Mouse (Mus musculus): Measurements from ENCODE around the gene Sowahc. TPM values are rescaled to one million over a fixed set of nuclear protein-coding genes. Genes with fewer than 3 reads are reported as not detected.

Gene Sowahc
- polyA plus RNA-seq, 1 experiment from 2014 or later, result 11.4 TPM

- no peaks in the 10 kb centered on the region for H3K9me3 ChIP-seq
- no peak overlapping the region for H3K4me2 ChIP-seq
- no peak overlapping the region for H3K4me3 ChIP-seq
- H3K36me3 ChIP-seq, result no peaks in the 10 kb centered on the region
- WGBS, result 91% methylated on average over 2 of the region's 2 CpGs
- H3K4me1 ChIP-seq, result no peaks in the 10 kb centered on the region
- no peak overlapping the region for H3K9ac ChIP-seq
- H3K27ac ChIP-seq, result no peak overlapping the region
- ATAC-seq (ENCODE audit: borderline replicate concordance, extremely low read depth, low FRiP score, low TSS enrichment), result no peak
- H3K27me3 ChIP-seq, result no peaks in the 10 kb centered on the region
Measured at GRCm38 (mm10) chr10:59256533-59256932, 34.8 kb downstream of the Sowahc start.

DNA sequence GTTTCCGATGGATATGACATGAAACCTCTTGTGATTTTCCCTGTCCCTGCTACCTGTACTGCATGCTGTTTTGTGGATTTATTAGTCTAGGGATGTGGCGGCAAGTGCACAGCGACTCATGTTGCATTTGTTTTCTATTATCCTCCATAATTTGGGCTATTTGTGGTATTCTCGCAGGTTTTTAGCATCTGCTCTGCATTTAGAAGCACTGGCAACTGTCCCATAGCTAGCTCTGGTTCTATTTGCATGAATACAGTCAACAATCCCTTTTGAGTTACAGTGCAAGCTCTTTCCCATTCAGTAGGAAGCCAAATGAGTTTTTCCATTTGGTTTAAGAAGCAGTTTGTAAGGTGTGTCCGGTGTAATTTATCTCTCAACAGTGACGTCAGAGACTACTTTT, 37.8 kb downstream of the Sowahc start:
- no peaks in the 10 kb centered on the region for H3K27me3 ChIP-seq
- no peak overlapping the region for H3K27ac ChIP-seq
- H3K4me3 ChIP-seq, result no peak overlapping the region
- 84% methylated on average over 6 of the region's 6 CpGs for WGBS
- H3K9ac ChIP-seq, result no peak overlapping the region
- peaks cover 16% of the 10 kb centered on the region for H3K4me1 ChIP-seq
- no peak overlapping the region for H3K4me2 ChIP-seq
- no peak for ATAC-seq (ENCODE audit: borderline replicate concordance, extremely low read depth, low FRiP score, low TSS enrichment)
- H3K36me3 ChIP-seq, result no peaks in the 10 kb centered on the region
- H3K9me3 ChIP-seq, result no peaks in the 10 kb centered on the region

DNA sequence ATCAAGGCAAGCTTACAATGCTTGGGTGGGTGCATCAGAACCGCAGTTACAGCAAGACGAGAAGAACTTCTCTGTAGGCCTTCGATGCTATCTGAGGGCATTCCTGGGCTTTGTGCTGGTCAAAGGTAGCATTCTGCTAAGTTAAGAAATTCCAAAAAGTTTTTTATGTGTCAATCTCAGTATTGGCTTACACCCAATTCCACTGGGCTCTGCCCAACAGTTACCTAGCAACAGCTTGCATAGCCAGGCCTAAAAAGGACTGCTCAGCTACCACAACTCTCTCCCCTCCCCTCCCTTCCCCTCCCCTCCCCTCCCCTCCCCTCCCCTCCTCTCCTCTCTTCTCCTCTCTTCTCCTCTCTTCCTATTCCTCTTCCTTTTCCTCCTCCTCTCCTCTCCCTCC, 39.9 kb downstream of the Sowahc start:
- ATAC-seq (ENCODE audit: borderline replicate concordance, extremely low read depth, low FRiP score, low TSS enrichment), result peak; percentile 32; the same call in 1 of the 2 replicates
- Histone ChIP-seq H3K27ac (no peak overlapping the region), H3K27me3 (no peaks in the 10 kb centered on the region), H3K4me1 (peaks cover 33% of the 10 kb centered on the region), H3K9me3 (no peaks in the 10 kb centered on the region), H3K9ac (no peak overlapping the region), H3K36me3 (no peaks in the 10 kb centered on the region), H3K4me3 (no peak overlapping the region), H3K4me2 (no peak overlapping the region)
- 59% methylated on average over 3 of the region's 3 CpGs for WGBS

DNA sequence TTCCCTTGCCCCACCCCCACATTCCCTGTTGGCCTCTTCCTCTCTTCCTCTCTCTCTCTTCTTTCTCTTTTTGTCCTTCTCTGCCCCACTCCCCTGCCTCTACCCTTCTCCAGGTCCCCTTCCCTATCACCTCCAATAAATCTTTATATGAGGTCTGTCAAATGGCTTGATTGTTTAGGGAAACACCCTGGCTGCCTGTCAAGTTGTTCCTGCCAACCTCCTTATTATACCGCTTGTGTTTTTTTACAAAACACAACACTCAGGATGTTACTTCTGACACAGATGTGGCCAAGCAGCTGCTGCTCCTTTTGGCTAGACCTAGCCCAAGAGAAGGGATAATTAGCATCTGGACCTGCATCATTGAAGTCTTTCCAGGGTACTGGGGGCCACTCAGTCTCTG, 40.3 kb downstream of the Sowahc start:
- Histone ChIP-seq H3K27ac (no peak overlapping the region), H3K9ac (no peak overlapping the region), H3K4me1 (peaks cover 33% of the 10 kb centered on the region), H3K4me3 (no peak overlapping the region), H3K36me3 (no peaks in the 10 kb centered on the region), H3K27me3 (no peaks in the 10 kb centered on the region), H3K9me3 (no peaks in the 10 kb centered on the region), H3K4me2 (no peak overlapping the region)
- no peak for ATAC-seq (ENCODE audit: borderline replicate concordance, extremely low read depth, low FRiP score, low TSS enrichment)
- 62% methylated on average over 1 of the region's 1 CpGs for WGBS

DNA sequence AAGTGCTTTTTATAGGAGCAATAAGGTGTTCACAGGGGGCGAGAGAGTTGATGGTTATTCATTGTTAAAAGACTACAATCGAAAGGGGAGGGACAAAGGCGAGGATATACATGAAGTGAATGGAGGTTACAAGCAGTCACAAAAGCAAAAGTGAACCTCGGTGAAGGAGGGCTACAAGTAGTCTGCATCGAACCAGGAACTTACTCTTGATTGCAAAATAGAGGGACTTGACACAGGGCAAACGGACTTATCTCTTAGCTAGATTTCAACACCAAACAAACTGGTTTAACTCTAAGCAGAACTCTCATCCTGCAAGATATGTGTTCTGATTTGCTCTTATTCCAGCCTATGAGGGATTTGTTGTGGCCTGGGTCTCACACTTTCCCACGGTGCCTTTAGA, 41.2 kb downstream of the Sowahc start:
- Histone ChIP-seq H3K9me3 (no peaks in the 10 kb centered on the region), H3K4me2 (no peak overlapping the region), H3K27ac (no peak overlapping the region), H3K4me3 (no peak overlapping the region), H3K27me3 (no peaks in the 10 kb centered on the region), H3K36me3 (no peaks in the 10 kb centered on the region), H3K4me1 (peaks cover 33% of the 10 kb centered on the region), H3K9ac (no peak overlapping the region)
- 66% methylated on average over 7 of the region's 7 CpGs for WGBS
- no peak for ATAC-seq (ENCODE audit: borderline replicate concordance, extremely low read depth, low FRiP score, low TSS enrichment)

GRCm38 (mm10) chr10:59265067-59265466, 43.3 kb downstream of the Sowahc start:
- 13% methylated on average over 7 of the region's 7 CpGs for WGBS
- H3K27ac ChIP-seq, result peak overlapping the region; percentile 54
- no peaks in the 10 kb centered on the region for H3K27me3 ChIP-seq
- no peaks in the 10 kb centered on the region for H3K9me3 ChIP-seq
- no peaks in the 10 kb centered on the region for H3K36me3 ChIP-seq
- no peak for ATAC-seq (ENCODE audit: borderline replicate concordance, extremely low read depth, low FRiP score, low TSS enrichment)
- peak overlapping the region; percentile 6; the same call in 1 of the 2 replicates for H3K4me2 ChIP-seq
- no peak overlapping the region for H3K9ac ChIP-seq
- H3K4me3 ChIP-seq, result no peak overlapping the region
- H3K4me1 ChIP-seq, result peaks cover 33% of the 10 kb centered on the region

DNA sequence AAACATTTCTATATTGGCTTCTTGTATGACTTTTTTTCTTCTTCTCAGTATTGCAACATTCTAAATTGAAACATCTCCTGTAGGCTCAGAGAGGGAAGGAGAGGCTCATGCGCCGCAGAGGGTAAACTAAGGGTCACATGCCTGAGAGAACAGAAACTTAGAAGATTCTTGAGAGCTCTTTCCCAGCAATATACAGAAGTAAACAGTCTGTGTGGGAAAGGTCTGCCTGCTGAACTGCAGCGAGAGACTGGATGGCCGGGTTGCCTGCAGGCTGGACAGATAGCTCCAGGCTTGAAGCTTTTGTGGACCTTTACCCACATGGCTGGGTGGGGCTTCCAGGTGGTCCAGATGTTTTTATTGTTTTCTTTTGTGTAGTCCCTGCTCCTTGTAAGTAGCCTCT, 43.9 kb downstream of the Sowahc start:
- H3K36me3 ChIP-seq, result no peaks in the 10 kb centered on the region
- H3K27ac ChIP-seq, result peak overlapping the region; percentile 80
- ATAC-seq (ENCODE audit: borderline replicate concordance, extremely low read depth, low FRiP score, low TSS enrichment), result peak; percentile 66
- no peaks in the 10 kb centered on the region for H3K9me3 ChIP-seq
- H3K4me3 ChIP-seq, result no peak overlapping the region
- peaks cover 33% of the 10 kb centered on the region for H3K4me1 ChIP-seq
- no peak overlapping the region for H3K9ac ChIP-seq
- 6% methylated on average over 4 of the region's 4 CpGs for WGBS
- H3K4me2 ChIP-seq, result peak overlapping the region; percentile 25; the same call in 1 of the 2 replicates
- H3K27me3 ChIP-seq, result no peaks in the 10 kb centered on the region

DNA sequence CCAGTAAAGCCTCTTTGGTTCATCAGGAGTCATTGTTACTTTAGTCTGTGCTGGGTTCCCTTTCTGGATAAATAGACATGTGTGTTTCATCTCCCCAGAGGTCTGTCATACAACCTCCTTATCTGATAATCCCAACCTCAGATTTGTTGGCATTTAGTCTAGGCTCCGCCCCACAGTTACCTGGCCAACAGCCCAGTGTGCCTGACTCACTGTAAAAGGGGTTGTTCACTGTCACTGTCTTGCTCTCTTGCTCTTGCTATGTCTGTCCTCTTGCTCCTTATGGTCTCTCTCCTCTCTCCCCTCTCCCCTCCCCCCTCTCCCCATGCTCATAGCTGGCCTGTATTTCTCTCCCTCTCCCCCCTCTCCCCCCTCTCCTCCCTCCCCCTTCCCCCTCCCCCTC, 44.3 kb downstream of the Sowahc start:
- H3K4me1 ChIP-seq, result peaks cover 33% of the 10 kb centered on the region
- H3K9ac ChIP-seq, result no peak overlapping the region
- ATAC-seq (ENCODE audit: borderline replicate concordance, extremely low read depth, low FRiP score, low TSS enrichment), result peak; percentile 32; the same call in 1 of the 2 replicates
- no peaks in the 10 kb centered on the region for H3K9me3 ChIP-seq
- no peaks in the 10 kb centered on the region for H3K27me3 ChIP-seq
- WGBS, result 46% methylated on average over 1 of the region's 1 CpGs
- no peaks in the 10 kb centered on the region for H3K36me3 ChIP-seq
- no peak overlapping the region for H3K4me3 ChIP-seq
- peak overlapping the region; percentile 80 for H3K27ac ChIP-seq
- peak overlapping the region; percentile 25; the same call in 1 of the 2 replicates for H3K4me2 ChIP-seq

- Histone ChIP-seq H3K9me3 (no peaks in the 10 kb centered on the region), H3K4me1 (peaks cover 29% of the 10 kb centered on the region), H3K4me3 (no peak overlapping the region), H3K9ac (no peak overlapping the region), H3K36me3 (no peaks in the 10 kb centered on the region), H3K27me3 (no peaks in the 10 kb centered on the region), H3K27ac (no peak overlapping the region), H3K4me2 (no peak overlapping the region)
- ATAC-seq (ENCODE audit: borderline replicate concordance, extremely low read depth, low FRiP score, low TSS enrichment), result no peak
- 84% methylated on average over 2 of the region's 2 CpGs for WGBS
Measured at GRCm38 (mm10) chr10:59267275-59267674, 45.5 kb downstream of the Sowahc start.

- Histone ChIP-seq H3K4me3 (no peak overlapping the region), H3K9me3 (no peaks in the 10 kb centered on the region), H3K4me1 (peaks cover 24% of the 10 kb centered on the region), H3K27me3 (no peaks in the 10 kb centered on the region), H3K4me2 (no peak overlapping the region), H3K36me3 (no peaks in the 10 kb centered on the region), H3K9ac (no peak overlapping the region), H3K27ac (no peak overlapping the region)
- 46% methylated on average over 4 of the region's 4 CpGs for WGBS
- no peak for ATAC-seq (ENCODE audit: borderline replicate concordance, extremely low read depth, low FRiP score, low TSS enrichment)
Measured at GRCm38 (mm10) chr10:59268109-59268508, 46.4 kb downstream of the Sowahc start.

DNA sequence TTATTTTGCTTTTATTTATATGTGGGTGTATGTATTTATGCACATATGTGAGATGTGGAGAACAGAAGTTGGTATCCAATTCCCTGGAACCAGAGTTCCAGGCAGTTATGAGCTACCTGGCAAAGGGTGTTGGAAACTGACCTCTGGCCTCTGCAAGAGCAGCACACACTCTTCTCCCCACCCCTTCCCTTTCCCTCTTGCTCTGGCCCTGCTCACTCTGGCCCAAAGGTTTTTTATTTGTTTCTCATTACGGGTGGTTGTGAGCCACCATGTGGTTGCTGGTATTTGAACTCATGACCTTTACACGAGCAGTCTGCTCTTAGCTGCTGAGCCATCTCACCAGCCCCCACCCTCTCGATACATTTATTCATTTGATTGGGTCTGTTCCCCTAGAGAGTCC, 47.0 kb downstream of the Sowahc start:
- Histone ChIP-seq H3K9me3 (no peaks in the 10 kb centered on the region), H3K36me3 (no peaks in the 10 kb centered on the region)

GRCm38 (mm10) chr10:59275745-59276144, 54.0 kb downstream of the Sowahc start:
- H3K27ac ChIP-seq, result no peak overlapping the region
- H3K4me2 ChIP-seq, result no peak overlapping the region
- H3K9me3 ChIP-seq, result no peaks in the 10 kb centered on the region
- peaks cover 8% of the 10 kb centered on the region for H3K4me1 ChIP-seq
- no peak overlapping the region for H3K9ac ChIP-seq
- H3K27me3 ChIP-seq, result no peaks in the 10 kb centered on the region
- H3K36me3 ChIP-seq, result no peaks in the 10 kb centered on the region
- no peak for ATAC-seq (ENCODE audit: borderline replicate concordance, extremely low read depth, low FRiP score, low TSS enrichment)
- WGBS, result 85% methylated on average over 5 of the region's 5 CpGs
- H3K4me3 ChIP-seq, result no peak overlapping the region

More for the DNA sequence above, 47.0 kb downstream of the Sowahc start:
- Histone ChIP-seq H3K4me2 (no peak overlapping the region), H3K27ac (no peak overlapping the region), H3K27me3 (no peaks in the 10 kb centered on the region), H3K4me3 (no peak overlapping the region), H3K9ac (no peak overlapping the region), H3K4me1 (peaks cover 24% of the 10 kb centered on the region)
- ATAC-seq (ENCODE audit: borderline replicate concordance, extremely low read depth, low FRiP score, low TSS enrichment), result no peak
- WGBS, result 36% methylated on average over 3 of the region's 3 CpGs
